Mouse (Mus musculus): Measurements from ENCODE around the gene Srf.
"Not testable (repeated sequence)": the region's sequence is repeated elsewhere in the genome, so short reads cannot be mapped to it uniquely, and the experiment has no call there.

Srf gene

DNA sequence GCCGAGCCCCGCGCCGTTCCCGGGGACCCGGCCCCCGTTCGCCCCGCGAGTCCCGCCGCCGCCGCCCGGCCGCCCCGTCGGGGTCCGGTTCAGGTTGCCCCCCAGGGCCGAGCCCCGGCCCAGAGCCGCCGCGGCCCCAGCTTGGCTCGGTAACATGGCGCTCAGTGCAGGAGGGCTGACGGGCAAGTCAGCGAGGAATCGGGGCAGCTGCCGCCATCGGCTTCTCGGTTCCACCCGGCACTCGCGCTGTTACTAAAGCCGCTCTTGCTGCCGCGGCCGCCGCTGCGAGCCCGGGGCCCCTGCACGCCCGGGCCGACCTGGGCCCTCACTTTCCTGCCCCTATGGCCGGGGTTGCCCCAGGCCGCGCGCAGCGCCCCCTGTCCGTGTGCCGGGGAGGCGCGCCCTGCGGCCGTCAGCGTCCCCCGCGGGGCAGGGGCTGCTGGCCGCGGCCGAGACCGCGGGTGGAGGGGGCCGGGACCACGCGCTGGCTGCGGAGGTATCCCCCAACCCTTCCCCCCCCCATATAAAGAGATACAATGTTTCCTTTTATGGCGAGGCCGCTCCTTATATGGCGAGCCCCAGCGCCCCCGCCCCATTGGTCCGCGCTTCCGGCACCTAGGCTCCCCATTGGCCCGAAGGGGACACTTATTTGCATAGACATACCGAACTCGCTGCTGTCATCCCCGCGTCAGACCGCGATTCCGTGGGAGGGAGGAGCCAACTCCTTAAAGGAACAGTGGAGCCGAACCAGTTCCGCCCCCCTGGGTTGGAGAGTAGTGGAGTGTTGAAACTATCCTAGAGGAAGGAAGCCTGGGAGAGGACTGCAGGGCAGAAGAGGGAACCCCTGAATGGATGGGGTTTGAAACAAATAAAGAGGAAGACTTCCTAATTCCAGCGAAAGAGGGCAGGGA lies at the start of gene Srf:
Gene Srf, minus strand, starts transcription at position 503 of the 911 bp plus-strand sequence.
- peak; percentile 85 for DNase-seq (ENCODE audit: low spot score)

DNA sequence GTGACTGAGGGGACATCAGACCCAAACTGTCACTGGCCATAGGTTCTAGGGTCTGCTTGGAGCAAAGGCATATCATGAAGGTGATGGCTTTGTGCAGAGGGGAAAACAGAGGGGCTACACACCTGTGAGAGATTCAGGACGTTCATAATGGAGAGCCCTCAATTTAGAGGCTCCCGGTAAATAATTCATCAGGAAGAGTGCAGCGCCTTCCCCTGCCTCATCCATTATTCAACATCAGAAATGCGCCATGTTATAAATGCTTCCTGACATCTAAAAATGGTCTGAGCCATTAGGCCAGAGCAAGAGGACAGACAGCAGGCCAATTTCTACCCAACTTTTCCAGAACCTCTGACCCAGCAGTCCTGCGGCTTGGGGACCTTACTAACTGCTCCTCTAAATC lies 49.2 kb upstream of the Srf start:
- DNase-seq (ENCODE audit: low spot score): no peak

DNA sequence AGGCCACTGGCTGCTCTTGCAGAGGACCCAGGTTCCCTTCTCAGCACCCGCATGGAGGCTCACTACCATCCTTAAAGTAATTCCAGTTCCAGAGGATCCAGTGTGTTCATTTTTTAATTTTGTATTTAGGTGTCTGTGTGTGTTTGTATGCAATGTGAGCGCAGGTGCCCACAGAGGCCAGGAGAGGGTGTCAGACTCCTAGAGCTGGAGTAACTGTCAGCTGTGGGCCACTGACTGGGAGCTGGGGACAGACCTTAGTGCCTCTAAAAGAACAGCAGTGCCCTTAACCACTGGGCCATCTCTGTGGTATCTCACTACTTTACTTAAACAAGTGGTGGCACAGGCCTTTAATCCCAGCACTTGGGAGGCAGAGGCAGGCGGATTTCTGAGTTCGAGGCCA lies 47.3 kb upstream of the Srf start:
- no peak for DNase-seq (ENCODE audit: low spot score)

DNA sequence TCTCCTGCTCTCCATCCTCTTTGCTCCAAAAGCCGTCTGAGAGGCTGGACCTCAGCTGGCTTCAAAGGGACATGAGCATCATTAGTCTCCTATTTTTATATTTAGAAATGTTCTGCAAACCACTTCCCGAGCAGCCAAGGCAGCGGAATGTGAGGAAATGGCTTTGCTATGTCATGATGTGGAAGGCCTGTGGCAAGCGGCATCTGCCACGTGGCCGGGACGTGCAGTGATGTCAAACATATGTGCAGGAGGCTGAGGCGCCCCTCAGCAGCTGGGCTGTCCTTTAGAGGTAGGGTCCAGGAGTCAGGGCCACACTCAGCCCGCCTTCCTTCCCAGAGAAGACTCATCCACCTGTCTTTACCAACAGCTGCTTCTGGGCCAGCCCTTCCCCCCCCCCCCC lies 46.2 kb upstream of the Srf start:
- no peak for DNase-seq (ENCODE audit: low spot score)

DNA sequence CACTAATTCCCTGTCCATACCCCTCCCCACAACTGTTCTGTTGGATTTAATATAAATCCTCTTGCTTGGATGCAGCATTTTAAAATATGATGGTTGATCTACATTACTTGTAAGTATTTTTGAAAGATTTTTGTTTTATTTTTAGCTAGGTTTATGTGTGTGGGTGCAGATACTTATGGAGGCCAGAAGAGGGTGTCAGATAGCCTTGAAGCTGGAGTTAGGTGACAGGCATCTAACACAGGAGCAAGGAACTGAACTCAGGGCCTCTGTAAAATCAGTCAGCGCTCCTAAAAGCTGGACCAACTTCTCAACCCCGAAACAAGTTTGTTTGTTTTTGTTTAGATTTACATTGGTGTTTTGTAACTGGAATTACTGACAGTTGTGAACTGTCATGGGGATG lies 44.6 kb upstream of the Srf start:
- no peak for DNase-seq (ENCODE audit: low spot score)

DNA sequence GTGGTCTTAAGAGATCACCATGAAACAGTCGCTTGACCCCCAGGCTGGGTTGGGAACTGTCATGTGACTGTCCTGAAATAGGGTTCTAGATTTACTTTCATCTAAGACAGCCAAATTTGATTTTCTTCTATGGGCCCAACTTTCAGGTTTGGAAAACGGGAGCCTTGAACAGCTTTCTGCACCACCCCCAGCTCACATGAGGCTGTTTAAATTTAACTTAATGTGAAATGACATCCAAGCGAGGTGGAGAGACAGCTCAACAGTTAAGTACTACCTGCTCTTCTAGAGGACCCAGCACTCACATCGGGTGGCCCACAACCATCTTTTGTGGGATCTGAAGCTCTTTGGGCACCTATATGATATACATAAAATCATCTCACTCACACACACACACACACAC lies 43.0 kb upstream of the Srf start:
- no peak for DNase-seq (ENCODE audit: low spot score)

DNA sequence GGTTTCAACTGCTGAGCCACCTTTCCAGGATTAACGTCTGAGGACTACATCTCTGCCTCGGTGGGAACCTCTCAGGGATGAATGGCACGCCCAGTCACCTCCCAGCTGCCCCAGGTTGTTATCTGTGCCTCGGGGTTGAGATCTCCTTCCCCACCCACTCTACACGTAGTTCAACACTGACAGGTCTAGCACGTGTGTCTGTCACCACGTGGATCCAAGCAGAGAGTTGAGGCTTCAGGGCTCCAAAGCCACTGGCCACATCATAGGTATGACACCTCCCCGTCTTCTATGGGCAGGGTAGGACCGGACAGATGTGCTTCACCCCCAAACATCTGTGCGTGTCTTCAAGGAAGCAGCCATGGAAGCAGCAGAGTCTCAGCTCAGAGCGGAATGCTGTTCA lies 42.0 kb upstream of the Srf start:
- DNase-seq (ENCODE audit: low spot score): no peak

DNA sequence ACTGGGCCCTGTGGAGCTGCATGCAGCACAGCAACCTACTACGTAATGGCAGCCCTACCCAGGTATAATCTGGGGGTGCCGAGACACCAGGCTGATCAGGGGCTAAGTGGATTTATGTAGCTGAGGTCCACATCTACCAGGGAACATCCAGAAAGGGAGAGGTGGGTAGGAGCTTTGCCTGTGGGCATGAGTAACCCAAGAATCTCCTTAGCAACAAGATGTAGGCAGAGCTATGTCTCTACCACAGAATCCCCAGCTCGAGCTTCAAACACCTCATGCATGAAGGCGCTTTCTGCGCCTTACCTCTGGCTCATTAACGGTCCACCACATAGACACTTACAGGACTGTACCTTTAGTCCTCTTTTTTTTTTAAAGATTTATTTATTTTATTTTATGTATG lies 39.4 kb upstream of the Srf start:
- no peak for DNase-seq (ENCODE audit: low spot score)

DNA sequence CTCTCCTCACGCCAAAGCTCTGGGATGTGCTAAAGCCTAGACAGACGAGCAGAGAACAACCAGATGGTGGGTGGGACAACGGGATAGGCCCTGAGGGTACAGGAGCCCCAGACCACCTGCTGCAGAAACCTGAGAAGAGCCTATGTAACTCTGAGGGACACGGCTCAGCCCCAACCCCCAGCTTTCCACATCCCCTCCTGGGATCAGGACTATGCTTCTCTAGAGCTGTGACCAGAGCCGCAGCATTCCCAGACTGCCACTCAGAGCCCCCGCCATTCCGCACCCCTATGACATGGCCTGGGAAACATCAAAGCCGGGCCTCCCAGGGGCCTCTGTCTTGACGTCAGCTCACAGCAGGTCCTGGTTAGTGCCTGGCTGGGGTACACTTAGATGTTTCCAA lies 38.6 kb upstream of the Srf start:
- DNase-seq (ENCODE audit: low spot score): no peak

DNA sequence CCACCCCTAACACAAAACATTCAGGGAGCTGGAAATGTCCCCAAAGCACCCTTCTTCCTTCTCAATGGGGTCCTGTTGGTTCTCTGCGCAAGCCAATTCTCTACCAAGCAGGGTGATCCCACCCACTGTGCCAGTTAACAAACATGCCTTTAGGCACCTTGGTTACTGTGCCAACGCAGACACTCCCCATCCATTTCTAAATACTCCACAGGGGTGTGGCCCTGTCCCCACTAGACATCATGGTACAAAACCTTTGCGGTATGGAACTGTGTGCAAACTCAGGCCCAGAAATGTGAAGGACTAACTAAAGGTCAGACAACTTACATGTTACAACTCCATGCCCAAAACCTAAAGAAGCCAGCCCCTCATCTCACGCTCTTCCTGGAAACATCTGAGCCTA lies 37.1 kb upstream of the Srf start:
- no peak for DNase-seq (ENCODE audit: low spot score)

DNA sequence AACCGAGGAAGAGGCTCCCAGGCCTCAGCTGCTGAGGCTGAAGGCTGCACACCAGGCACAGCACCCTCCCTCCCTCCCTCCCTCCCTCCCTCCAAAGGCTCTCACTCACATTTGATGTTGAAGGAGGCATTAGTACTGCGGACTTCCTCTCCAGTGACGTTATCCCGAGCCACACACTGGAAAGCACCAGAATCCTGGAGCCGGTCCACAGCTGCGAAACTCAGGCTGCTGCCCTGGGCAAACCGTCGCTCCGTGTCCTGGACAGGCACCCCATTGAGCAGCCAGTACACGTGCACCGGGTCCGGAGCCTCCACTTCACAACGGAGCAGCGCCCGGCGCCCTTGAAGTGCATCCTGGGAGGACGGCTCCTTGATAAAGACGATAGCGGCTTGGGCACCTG lies 35.4 kb upstream of the Srf start:
- no peak for DNase-seq (ENCODE audit: low spot score)

DNA sequence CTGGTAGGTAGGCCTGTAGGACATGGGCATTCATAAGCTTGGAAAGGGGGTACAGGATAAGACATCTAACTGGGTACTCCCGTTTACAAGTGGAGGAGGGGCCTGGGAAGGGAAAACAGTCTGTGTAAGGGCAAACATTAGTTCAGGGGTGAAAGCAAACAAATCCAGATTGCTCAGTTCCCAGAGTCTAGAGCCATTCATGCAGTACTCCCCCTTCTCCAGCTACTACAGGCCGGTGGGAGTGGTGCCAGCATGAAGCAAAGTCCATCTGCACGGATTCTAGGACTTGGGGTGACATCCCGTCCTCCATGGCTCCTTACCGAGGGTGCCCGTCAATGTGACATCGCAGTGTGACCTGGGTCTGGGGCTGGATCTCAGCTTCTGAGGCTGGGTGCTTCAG lies 34.5 kb upstream of the Srf start:
- no peak for DNase-seq (ENCODE audit: low spot score)

DNA sequence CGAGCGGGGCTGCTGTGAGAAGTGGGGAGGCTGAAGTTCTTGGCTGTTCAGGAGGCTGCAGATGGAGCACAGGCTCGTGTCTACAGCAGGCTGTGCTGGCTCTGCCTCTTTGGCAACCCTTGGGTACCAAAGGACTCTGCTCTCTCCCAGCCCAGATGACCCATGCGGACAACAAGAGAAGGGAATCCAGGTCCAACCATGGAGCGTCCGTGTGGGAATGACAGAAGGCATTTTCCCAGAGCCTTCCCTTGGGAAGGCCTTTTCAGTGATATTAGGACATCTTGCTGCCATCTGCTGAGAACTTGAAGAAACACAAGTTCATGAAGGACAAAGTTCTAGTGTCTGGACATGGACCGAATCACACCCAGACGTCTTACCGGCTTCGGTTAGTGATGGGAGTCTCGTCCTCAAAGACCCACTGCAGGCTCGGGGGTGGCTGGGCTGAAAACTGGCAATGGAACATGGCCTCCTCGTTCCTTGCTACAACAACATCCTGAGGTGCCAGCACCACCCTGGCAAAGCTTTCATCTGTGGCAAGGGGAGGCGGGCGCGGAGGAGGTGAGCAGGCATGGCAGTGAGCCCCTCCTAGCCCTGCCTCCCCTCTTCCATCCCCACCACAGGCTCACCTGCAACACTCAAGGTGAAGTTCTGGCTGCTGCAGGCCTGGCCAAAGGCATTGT lies 33.8 kb upstream of the Srf start:
- no peak for DNase-seq (ENCODE audit: low spot score)

DNA sequence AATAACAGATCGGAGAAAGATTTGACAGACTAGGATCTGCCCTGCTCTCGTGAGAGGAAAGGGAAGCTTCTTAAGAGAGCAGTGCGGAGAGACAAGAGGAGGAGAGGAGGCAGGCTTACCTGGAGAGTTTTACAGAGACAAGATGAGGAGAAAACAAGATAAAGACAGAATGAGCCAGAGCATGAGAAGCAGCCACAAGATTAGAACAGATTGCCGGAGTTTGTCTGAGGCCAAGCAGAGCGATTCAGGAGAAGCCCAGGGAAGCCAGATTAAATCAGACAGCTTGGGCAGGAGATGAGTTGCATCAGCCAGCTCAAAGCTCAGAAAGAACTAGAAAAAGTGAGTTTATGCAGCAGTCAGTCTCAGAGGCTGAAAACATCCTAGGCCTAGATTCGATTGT lies 32.9 kb upstream of the Srf start:
- DNase-seq (ENCODE audit: low spot score): no peak

DNA sequence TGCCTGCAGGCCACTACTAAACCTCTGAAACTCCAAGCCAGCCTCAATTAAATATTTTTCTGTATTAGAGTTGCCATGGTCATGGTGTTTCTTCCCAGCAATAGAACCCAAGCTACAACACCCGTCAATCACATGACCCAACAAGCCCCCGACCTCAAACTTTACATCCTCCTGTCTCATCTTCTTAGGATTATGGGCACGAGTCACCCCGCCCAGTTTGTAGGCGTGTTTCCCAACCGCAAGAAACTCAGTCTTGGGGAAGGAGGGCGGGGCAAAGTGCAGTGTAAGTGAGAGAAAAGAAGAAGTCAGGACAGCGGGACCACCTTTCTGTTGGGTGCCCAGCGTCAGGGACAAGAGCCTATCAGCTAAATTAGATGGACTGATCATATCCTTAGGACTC lies 32.2 kb upstream of the Srf start:
- no peak for DNase-seq (ENCODE audit: low spot score)

DNA sequence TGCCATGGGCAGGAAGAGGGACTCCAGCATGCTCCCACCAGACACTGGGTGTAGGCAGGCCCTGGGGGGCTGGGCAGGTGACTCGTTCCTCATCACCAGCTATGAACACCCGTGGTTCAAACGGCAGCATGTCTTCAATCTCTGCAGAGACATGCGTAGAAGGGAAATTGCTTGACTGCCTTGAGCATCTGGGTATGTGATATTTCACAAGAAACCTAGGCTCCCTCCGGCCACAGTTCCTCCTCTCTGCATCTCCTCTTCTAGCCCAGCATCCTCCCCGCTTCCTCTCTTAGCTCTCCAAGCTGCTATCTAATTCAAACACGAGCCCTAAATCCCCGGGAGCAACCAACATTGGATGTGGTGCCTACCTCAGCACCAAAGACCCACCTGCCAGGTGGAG lies 30.4 kb upstream of the Srf start:
- no peak for DNase-seq (ENCODE audit: low spot score)

DNA sequence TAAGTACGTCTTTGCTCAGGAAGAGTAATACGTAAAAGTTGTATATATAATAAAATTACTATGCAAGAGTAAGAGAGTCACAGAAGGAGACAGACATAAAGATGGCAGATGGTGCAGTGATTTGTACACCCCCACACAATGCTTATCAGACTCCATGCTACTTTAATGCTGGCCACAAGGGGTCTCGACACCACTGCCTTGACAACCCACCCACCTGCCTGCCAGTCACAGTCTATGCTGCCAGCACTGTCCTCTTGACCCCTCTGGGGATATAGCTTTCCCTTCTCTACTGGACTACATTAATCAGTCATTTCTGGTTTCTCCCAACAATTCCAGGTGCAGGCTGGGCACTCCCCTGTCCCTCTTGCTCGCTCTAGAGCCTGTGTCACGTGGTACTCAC lies 22.7 kb upstream of the Srf start:
- DNase-seq (ENCODE audit: low spot score): no peak

DNA sequence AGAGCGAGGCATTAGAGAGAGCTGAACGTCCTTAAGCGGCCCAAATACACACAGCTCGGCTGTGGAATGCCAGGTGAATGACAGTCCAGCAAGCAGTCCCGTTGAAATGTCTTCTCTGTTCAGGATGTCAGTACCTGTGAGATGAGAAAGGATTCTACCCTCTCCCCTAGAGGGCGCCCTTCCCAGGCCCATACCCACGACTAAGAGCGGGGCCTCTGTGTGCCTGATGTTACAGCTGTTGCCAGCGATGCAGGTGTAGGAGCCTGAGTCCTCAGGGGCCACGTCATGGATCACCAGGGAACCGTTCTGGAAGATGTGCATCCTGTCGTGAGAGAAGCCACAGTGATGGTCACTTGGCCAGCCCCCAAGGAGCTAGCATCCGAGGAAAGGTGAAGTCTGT lies 20.1 kb upstream of the Srf start:
- no peak for DNase-seq (ENCODE audit: low spot score)

DNA sequence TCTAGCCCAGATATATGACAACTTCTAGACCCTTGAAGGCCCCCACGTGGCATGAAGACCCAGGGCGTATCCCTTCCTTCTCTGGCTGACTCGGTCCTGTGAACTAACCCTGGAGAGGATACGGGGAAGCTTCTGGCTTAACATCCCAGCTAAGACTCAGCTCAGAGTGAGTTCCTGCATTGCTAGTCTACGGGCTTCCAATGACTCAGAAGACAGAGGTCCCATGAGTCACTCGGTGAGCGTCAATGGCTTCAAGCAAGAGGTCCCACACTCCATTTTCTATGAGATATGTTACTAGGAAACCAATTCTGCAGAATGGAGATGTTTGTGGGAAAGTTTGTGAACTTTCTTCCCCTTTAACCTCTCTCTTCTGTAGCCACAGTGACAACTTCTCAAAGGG lies 18.6 kb upstream of the Srf start:
- DNase-seq (ENCODE audit: low spot score): no peak

DNA sequence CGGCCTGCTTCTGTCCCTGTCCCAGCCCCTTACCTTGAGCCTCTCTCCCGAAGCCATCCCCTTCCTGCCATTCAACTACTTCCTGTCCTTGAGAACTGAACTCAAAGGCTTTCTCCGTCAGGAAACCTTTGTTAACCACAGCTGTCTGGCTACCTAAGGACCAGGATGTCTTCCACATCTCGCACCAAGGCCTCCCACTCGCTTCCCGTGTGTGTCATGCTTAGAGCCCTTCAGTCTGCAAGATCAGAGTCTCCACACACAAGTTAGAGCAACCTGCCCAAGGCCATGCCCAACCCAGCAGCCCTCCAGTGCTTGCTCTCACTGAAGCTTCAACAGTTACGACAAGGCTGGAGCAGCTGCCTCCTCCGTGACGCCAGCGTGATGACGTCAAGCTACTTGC lies 15.0 kb upstream of the Srf start:
- DNase-seq (ENCODE audit: low spot score): no peak

DNA sequence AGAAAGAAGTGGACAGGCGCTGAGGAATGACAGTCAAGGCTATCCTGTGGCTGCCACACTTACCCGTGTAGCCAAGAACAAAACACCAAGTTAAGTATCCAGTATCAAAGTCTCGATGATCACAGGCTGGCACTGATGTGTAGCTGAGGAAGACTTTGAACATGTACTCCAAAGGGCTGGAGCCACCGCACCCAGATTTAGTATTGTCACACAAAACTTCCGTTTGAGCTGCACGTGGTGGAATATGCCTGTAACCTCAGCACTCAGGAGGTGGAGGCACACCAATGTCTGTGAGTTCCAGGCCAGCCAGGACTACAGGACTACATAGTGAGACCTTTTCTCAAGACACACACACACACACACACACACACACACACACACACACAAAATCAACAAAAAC lies 3.2 kb upstream of the Srf start:
- no peak for DNase-seq (ENCODE audit: low spot score)

DNA sequence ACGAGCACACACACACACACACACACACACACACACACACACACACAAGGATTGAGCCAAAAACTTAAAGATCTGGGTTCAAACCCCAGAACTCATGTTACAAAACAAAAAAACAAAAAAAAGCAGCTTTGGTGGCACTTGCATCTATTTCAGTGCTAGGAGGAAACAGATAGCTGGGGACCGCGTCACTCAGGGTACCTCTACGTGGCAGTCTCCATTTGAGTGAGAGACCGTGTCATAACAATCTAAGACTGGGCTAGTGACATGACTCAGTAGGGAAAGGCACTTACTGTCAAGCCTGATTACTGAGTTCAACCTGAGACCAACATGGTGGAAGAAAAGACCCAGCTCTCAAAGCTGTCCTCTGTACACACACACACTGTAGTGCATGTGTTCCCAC lies 2.2 kb upstream of the Srf start:
- DNase-seq (ENCODE audit: low spot score): no peak

DNA sequence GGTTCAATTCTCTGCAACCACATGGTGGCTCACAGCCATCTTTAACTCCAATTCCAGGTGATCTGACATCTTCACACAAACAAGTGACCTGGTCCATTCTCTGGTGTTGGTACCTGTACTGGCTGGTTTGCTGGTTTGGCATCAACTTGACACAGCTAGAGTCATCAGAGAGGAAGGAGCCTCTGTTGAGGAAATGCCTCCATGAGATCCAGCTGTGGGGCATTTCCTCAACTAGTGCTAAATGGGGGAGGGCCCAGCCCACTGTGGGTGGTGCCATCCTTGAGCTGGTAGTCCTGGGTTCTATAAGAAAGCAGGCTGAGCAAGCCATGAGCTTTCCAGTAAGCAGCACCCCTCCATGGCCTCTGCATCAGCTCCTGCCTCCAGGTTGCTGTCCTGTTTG lies 1.3 kb upstream of the Srf start:
- not testable (repeated sequence) for DNase-seq (ENCODE audit: low spot score)

DNA sequence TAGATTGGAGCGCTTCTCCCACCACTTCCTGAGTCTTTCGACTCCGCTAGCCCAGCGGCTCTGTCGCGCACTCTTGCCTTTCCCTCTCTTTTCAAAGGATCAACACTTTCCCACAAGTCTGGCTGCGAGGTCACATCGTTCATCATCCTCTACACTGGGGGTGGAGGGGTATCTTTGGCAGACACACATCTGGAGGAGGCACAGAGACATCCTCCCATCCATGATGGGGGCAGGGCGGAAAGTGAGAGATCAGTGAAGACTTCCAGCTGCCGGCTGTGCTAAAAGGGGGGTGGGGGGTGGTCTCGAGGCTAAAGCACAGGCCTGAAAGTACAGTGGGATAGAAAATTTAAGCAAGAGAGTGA lies 590 bp upstream of the Srf start:
- no peak for DNase-seq (ENCODE audit: low spot score)
